Mouse (Mus musculus): Measurements from ENCODE around the gene Taf6. TPM values are rescaled to one million over a fixed set of nuclear protein-coding genes. Genes with fewer than 3 reads are reported as not detected.

Gene Taf6
- polyA plus RNA-seq (2015; fragmentation: Nextera tagmentation; extraction: Ambion mirVana) = 58.9 and 59.8 TPM in 2 replicates

GRCm38 (mm10) chr5:138186950-138187638, at the start of gene Taf6, which contains the start of gene Cnpy4:
TSS of gene Taf6 (minus strand) at chr5:138187451.
TSS of gene Cnpy4 (plus strand) at chr5:138187485.
- under 1% methylated on average over 31 of the region's 31 CpGs for WGBS
- Histone ChIP-seq H3K4me2 (ENCODE audit: low read depth, low read length) (peak within 1 kb of the TSS; percentile 61), H3K36me3 (ENCODE audit: control insufficient read depth, insufficient read depth) (peaks cover 12% of the 10 kb centered on the region), H3K4me3 (ENCODE audit: low read length) (peak within 1 kb of the TSS; percentile 70), H3K9ac (ENCODE audit: low read length) (peak within 1 kb of the TSS; percentile 94), H3K27ac (ENCODE audit: low read length) (peak within 1 kb of the TSS; percentile 83), H3K9me3 (replicated peaks; ENCODE audit: control insufficient read depth, low read length) (no peaks in the 10 kb centered on the region), H3K27me3 (ENCODE audit: control insufficient read depth, insufficient read depth, low read length) (no peaks in the 10 kb centered on the region), H3K4me1 (ENCODE audit: control insufficient read depth, insufficient read depth, low read length) (peaks cover 14% of the 10 kb centered on the region)
- ATAC-seq (replicated peaks; ENCODE audit: extremely low read depth, insufficient read depth, low FRiP score) = peak; percentile 87

- Histone ChIP-seq H3K27ac (ENCODE audit: low read length) (no peak overlapping the region), H3K4me3 (ENCODE audit: low read length) (no peak overlapping the region), H3K4me2 (ENCODE audit: low read depth, low read length) (no peak overlapping the region), H3K4me1 (ENCODE audit: control insufficient read depth, insufficient read depth, low read length) (no peaks in the 10 kb centered on the region), H3K36me3 (ENCODE audit: control insufficient read depth, insufficient read depth) (no peaks in the 10 kb centered on the region), H3K9me3 (replicated peaks; ENCODE audit: control insufficient read depth, low read length) (no peaks in the 10 kb centered on the region), H3K9ac (ENCODE audit: low read length) (no peak overlapping the region), H3K27me3 (ENCODE audit: control insufficient read depth, insufficient read depth, low read length) (no peaks in the 10 kb centered on the region)
- no peak for ATAC-seq (replicated peaks; ENCODE audit: extremely low read depth, insufficient read depth, low FRiP score)
Observed at GRCm38 (mm10) chr5:138234224-138234623, 47.0 kb upstream of the Taf6 start.

DNA sequence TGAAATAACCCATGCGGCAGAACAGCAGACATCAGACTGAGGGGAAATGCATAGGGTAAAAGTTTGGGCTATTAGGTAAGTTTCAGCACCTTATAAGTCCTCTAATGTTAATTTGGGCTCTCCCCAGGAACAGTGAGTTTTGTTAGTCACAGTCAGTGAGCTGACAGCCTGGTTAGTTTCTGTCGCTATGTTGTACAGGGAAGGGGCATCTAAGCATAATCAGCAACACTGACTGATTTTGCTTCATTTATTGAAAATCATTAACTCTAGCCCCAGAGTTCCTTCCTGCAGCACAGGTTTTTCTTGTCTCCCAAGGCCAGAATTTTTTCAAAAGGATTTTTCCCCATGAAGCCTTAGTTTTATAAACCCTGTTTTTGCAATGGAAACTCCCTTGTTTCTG, 46.5 kb upstream of the Taf6 start:
- no peak overlapping the region for H3K9ac ChIP-seq (ENCODE audit: low read length)
- ATAC-seq (replicated peaks; ENCODE audit: extremely low read depth, insufficient read depth, low FRiP score) = no peak
- no peaks in the 10 kb centered on the region for H3K9me3 ChIP-seq (replicated peaks; ENCODE audit: control insufficient read depth, low read length)
- H3K4me1 ChIP-seq (ENCODE audit: control insufficient read depth, insufficient read depth, low read length) = no peaks in the 10 kb centered on the region
- no peak overlapping the region for H3K4me3 ChIP-seq (ENCODE audit: low read length)
- no peak overlapping the region for H3K4me2 ChIP-seq (ENCODE audit: low read depth, low read length)
- no peaks in the 10 kb centered on the region for H3K27me3 ChIP-seq (ENCODE audit: control insufficient read depth, insufficient read depth, low read length)
- no peaks in the 10 kb centered on the region for H3K36me3 ChIP-seq (ENCODE audit: control insufficient read depth, insufficient read depth)
- WGBS = 87% methylated on average over 2 of the region's 2 CpGs
- H3K27ac ChIP-seq (ENCODE audit: low read length) = no peak overlapping the region

DNA sequence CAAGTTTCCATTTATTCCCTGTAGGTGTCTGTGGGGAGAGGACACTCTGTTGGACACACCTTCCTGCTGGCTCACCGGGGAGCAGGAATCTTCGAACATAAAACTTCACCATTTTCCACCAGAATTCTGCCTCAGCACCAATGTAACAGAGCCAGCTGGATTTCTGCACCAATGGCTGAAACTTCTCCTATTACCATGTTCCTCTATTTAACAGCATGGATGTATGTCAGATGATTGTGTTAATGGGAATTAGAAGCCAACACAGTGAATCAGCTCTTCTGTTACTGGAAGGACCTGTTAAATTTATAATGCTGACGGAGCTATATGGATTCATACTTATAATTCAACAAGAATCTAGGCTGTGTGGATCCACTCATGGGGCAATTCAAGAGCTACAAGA, 42.3 kb upstream of the Taf6 start:
- no peak overlapping the region for H3K4me3 ChIP-seq (ENCODE audit: low read length)
- H3K4me2 ChIP-seq (ENCODE audit: low read depth, low read length) = no peak overlapping the region
- H3K9me3 ChIP-seq (replicated peaks; ENCODE audit: control insufficient read depth, low read length) = no peaks in the 10 kb centered on the region
- 88% methylated on average over 3 of the region's 3 CpGs for WGBS
- no peaks in the 10 kb centered on the region for H3K27me3 ChIP-seq (ENCODE audit: control insufficient read depth, insufficient read depth, low read length)
- no peak overlapping the region for H3K9ac ChIP-seq (ENCODE audit: low read length)
- H3K4me1 ChIP-seq (ENCODE audit: control insufficient read depth, insufficient read depth, low read length) = no peaks in the 10 kb centered on the region
- no peak overlapping the region for H3K27ac ChIP-seq (ENCODE audit: low read length)
- no peak for ATAC-seq (replicated peaks; ENCODE audit: extremely low read depth, insufficient read depth, low FRiP score)
- no peaks in the 10 kb centered on the region for H3K36me3 ChIP-seq (ENCODE audit: control insufficient read depth, insufficient read depth)

DNA sequence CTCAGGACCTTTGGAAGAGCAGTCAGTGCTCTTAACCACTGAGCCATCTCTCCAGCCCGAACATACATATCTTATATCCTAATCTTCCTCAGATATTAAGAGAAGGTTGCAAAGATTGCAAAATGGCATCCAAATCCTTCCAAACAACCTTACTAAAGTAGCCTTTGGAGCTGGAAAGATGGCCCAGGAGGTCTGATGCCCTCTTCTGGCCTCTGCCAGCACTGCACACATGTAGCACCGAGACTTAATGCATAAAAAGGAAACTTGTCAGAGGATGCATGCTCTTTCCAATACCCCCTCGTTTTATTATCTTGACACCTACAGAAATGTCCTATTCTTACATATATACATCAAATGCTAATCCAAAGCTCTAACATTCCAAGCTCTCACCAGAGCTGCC, 40.8 kb upstream of the Taf6 start:
- Histone ChIP-seq H3K9me3 (replicated peaks; ENCODE audit: control insufficient read depth, low read length) (no peaks in the 10 kb centered on the region), H3K4me3 (ENCODE audit: low read length) (no peak overlapping the region), H3K36me3 (ENCODE audit: control insufficient read depth, insufficient read depth) (no peaks in the 10 kb centered on the region), H3K4me1 (ENCODE audit: control insufficient read depth, insufficient read depth, low read length) (no peaks in the 10 kb centered on the region), H3K27ac (ENCODE audit: low read length) (no peak overlapping the region), H3K9ac (ENCODE audit: low read length) (no peak overlapping the region), H3K4me2 (ENCODE audit: low read depth, low read length) (no peak overlapping the region), H3K27me3 (ENCODE audit: control insufficient read depth, insufficient read depth, low read length) (no peaks in the 10 kb centered on the region)
- WGBS = 55% methylated on average over 3 of the region's 3 CpGs
- ATAC-seq (replicated peaks; ENCODE audit: extremely low read depth, insufficient read depth, low FRiP score) = no peak

DNA sequence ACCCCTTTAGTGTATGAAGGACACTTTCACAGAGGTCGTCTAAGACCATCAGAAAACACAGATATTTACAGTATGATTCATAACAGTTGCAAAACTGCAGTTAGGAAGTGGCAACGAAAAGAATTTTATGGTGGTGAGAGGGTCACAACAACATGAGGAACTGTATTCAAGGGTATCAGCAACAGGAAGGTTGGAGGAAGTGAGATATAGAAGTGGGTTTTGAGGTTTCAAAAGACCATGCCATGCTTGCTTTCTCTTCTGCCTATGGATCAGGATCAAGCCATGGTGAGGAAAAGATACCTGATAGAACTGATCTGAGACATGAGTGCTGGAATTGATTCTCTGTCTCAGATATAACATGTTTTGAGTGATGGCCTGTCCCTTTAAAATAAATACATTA, 40.1 kb upstream of the Taf6 start:
- no peak overlapping the region for H3K4me2 ChIP-seq (ENCODE audit: low read depth, low read length)
- no peaks in the 10 kb centered on the region for H3K4me1 ChIP-seq (ENCODE audit: control insufficient read depth, insufficient read depth, low read length)
- H3K36me3 ChIP-seq (ENCODE audit: control insufficient read depth, insufficient read depth) = no peaks in the 10 kb centered on the region
- H3K9me3 ChIP-seq (replicated peaks; ENCODE audit: control insufficient read depth, low read length) = no peaks in the 10 kb centered on the region
- ATAC-seq (replicated peaks; ENCODE audit: extremely low read depth, insufficient read depth, low FRiP score) = no peak
- no peak overlapping the region for H3K27ac ChIP-seq (ENCODE audit: low read length)
- H3K9ac ChIP-seq (ENCODE audit: low read length) = no peak overlapping the region
- 45% methylated on average over 2 of the region's 2 CpGs for WGBS
- H3K27me3 ChIP-seq (ENCODE audit: control insufficient read depth, insufficient read depth, low read length) = no peaks in the 10 kb centered on the region
- H3K4me3 ChIP-seq (ENCODE audit: low read length) = no peak overlapping the region

- 75% methylated on average over 4 of the region's 4 CpGs for WGBS
- no peaks in the 10 kb centered on the region for H3K4me1 ChIP-seq (ENCODE audit: control insufficient read depth, insufficient read depth, low read length)
- H3K27me3 ChIP-seq (ENCODE audit: control insufficient read depth, insufficient read depth, low read length) = no peaks in the 10 kb centered on the region
- no peaks in the 10 kb centered on the region for H3K36me3 ChIP-seq (ENCODE audit: control insufficient read depth, insufficient read depth)
- H3K27ac ChIP-seq (ENCODE audit: low read length) = no peak overlapping the region
- no peaks in the 10 kb centered on the region for H3K9me3 ChIP-seq (replicated peaks; ENCODE audit: control insufficient read depth, low read length)
- no peak for ATAC-seq (replicated peaks; ENCODE audit: extremely low read depth, insufficient read depth, low FRiP score)
- no peak overlapping the region for H3K9ac ChIP-seq (ENCODE audit: low read length)
- H3K4me2 ChIP-seq (ENCODE audit: low read depth, low read length) = no peak overlapping the region
- no peak overlapping the region for H3K4me3 ChIP-seq (ENCODE audit: low read length)
Observed at GRCm38 (mm10) chr5:138226491-138226890, 39.2 kb upstream of the Taf6 start.

GRCm38 (mm10) chr5:138225700-138226099, 38.4 kb upstream of the Taf6 start, which contains the start of gene Nxpe5:
TSS of gene Nxpe5 (plus strand) at chr5:138225898.
- H3K4me3 ChIP-seq (ENCODE audit: low read length) = no peak within 1 kb of the TSS
- WGBS = 58% methylated on average over 2 of the region's 2 CpGs
- H3K4me1 ChIP-seq (ENCODE audit: control insufficient read depth, insufficient read depth, low read length) = no peaks in the 10 kb centered on the region

GRCm38 (mm10) chr5:138223287-138223686, 36.0 kb upstream of the Taf6 start:
- 47% methylated on average over 3 of the region's 3 CpGs for WGBS
- Histone ChIP-seq H3K9me3 (replicated peaks; ENCODE audit: control insufficient read depth, low read length) (no peaks in the 10 kb centered on the region), H3K36me3 (ENCODE audit: control insufficient read depth, insufficient read depth) (no peaks in the 10 kb centered on the region), H3K4me2 (ENCODE audit: low read depth, low read length) (no peak overlapping the region), H3K27me3 (ENCODE audit: control insufficient read depth, insufficient read depth, low read length) (no peaks in the 10 kb centered on the region), H3K4me3 (ENCODE audit: low read length) (no peak overlapping the region), H3K9ac (ENCODE audit: low read length) (no peak overlapping the region), H3K27ac (ENCODE audit: low read length) (no peak overlapping the region), H3K4me1 (ENCODE audit: control insufficient read depth, insufficient read depth, low read length) (no peaks in the 10 kb centered on the region)
- no peak for ATAC-seq (replicated peaks; ENCODE audit: extremely low read depth, insufficient read depth, low FRiP score)

More at GRCm38 (mm10) chr5:138225700-138226099, 38.4 kb upstream of the Taf6 start, which contains the start of gene Nxpe5:
- Histone ChIP-seq H3K9me3 (replicated peaks; ENCODE audit: control insufficient read depth, low read length) (no peaks in the 10 kb centered on the region), H3K4me2 (ENCODE audit: low read depth, low read length) (no peak within 1 kb of the TSS), H3K27me3 (ENCODE audit: control insufficient read depth, insufficient read depth, low read length) (no peaks in the 10 kb centered on the region), H3K9ac (ENCODE audit: low read length) (no peak within 1 kb of the TSS), H3K36me3 (ENCODE audit: control insufficient read depth, insufficient read depth) (no peaks in the 10 kb centered on the region), H3K27ac (ENCODE audit: low read length) (no peak within 1 kb of the TSS)
- no peak for ATAC-seq (replicated peaks; ENCODE audit: extremely low read depth, insufficient read depth, low FRiP score)
